18 mouse cellular contexts compared by ENCODE assay signal in genomic region chr10:94811907-94812851, GRCm38 (mm10).
A peak's percentile ranks its signal among the peaks of the same experiment; 100 is the strongest.
DNase-seq lines count a peak whose midpoint lies in the region; ATAC-seq lines count a peak whose summit lies in the region.
"Had no signal": no experiment of that assay in that cellular context is flagged by ENCODE, and none has a peak within 500 bp of the region (broad histone marks: within the 10 kb centered on the region; RNA-seq: fewer than 3 reads in every experiment).

No protein-coding gene starts in this region.

- H3K4me2 ChIP-seq in kidney, embryonic 15.5 days = peak overlapping the region; percentile 20; the same call in 1 of the 2 replicates
- no peak overlapping the region for H3K4me2 ChIP-seq in forebrain, embryonic 16.5 days (ENCODE audit: low read length)
- H3K4me2 ChIP-seq in midbrain, embryonic 12.5 days (replicated peaks) = no peak overlapping the region
- H3K4me2 ChIP-seq: embryonic facial prominence, embryonic 15.5 days; lung, embryonic 14.5 days had no signal

- ATAC-seq in kidney, embryonic 15.5 days (replicated peaks; ENCODE audit: low FRiP score) = peak; percentile 69
- ATAC-seq in forebrain, embryonic 16.5 days = peak; percentile 75
- ATAC-seq in midbrain, embryonic 12.5 days (ENCODE audit: low FRiP score, low read depth) = peak; percentile 59
- ATAC-seq: activated CD4-positive, CD25-positive, alpha-beta regulatory T cell, adult 4 months had no signal

- WGBS in kidney, embryonic 15.5 days = 43% methylated on average over 17 of the region's 17 CpGs
- 47% methylated on average over 17 of the region's 17 CpGs for WGBS in forebrain, embryonic 16.5 days
- WGBS in midbrain, embryonic 12.5 days = 59% methylated on average over 17 of the region's 17 CpGs

- H3K4me3 ChIP-seq in kidney, embryonic 15.5 days (replicated peaks) = no peak overlapping the region
- no peak overlapping the region for H3K4me3 ChIP-seq in forebrain, embryonic 16.5 days (replicated peaks; ENCODE audit: low read length)
- no peak overlapping the region for H3K4me3 ChIP-seq in midbrain, embryonic 12.5 days
- H3K4me3 ChIP-seq: embryonic facial prominence, embryonic 15.5 days; heart, adult 2 months had no signal

- no peak overlapping the region for H3K27ac ChIP-seq in kidney, embryonic 15.5 days
- H3K27ac ChIP-seq in forebrain, embryonic 16.5 days (ENCODE audit: low read length) = peak overlapping the region; percentile 58
- H3K27ac ChIP-seq in midbrain, embryonic 12.5 days (replicated peaks) = peak overlapping the region; percentile 54
- H3K27ac ChIP-seq: embryonic facial prominence, embryonic 15.5 days; heart, adult 2 months had no signal

- DNase-seq in kidney, adult 9 months = no peak
- peak; percentile 70 for DNase-seq in brain, adult 2 months (ENCODE audit: low read depth, low spot score)
- no peak for DNase-seq in cerebellum, postnatal 10 days
- DNase-seq in thymus, postnatal 10 days (ENCODE audit: low spot score in 2 of 2) = no peak
- no peak for DNase-seq in lung, postnatal 36 days
- DNase-seq: cerebellum, postnatal 25 days; heart, adult 2 months; heart, postnatal 14 days; kidney, adult 11 months; liver; lung, embryonic 14.5 days; right cerebral cortex, postnatal 25 days; thymus, postnatal 36 days had no signal

- no peaks in the 10 kb centered on the region for H3K27me3 ChIP-seq in kidney, embryonic 15.5 days
- H3K27me3 ChIP-seq in forebrain, embryonic 16.5 days (replicated peaks; ENCODE audit: control insufficient read depth, insufficient read depth, low read length) = no peaks in the 10 kb centered on the region
- no peaks in the 10 kb centered on the region for H3K27me3 ChIP-seq in midbrain, embryonic 12.5 days
- H3K27me3 ChIP-seq: embryonic facial prominence, embryonic 15.5 days had no signal

- peaks cover 24% of the 10 kb centered on the region; the same call in 1 of the 2 replicates for H3K4me1 ChIP-seq in kidney, embryonic 15.5 days
- H3K4me1 ChIP-seq in forebrain, embryonic 16.5 days (replicated peaks; ENCODE audit: control insufficient read depth, insufficient read depth, low read length) = peaks cover 21% of the 10 kb centered on the region
- H3K4me1 ChIP-seq in midbrain, embryonic 12.5 days = peaks cover 20% of the 10 kb centered on the region
- H3K4me1 ChIP-seq: embryonic facial prominence, embryonic 15.5 days had no signal

- H3K36me3 ChIP-seq in kidney, embryonic 15.5 days = no peaks in the 10 kb centered on the region
- no peaks in the 10 kb centered on the region for H3K36me3 ChIP-seq in forebrain, embryonic 16.5 days (ENCODE audit: control insufficient read depth, insufficient read depth)
- H3K36me3 ChIP-seq in midbrain, embryonic 12.5 days = no peaks in the 10 kb centered on the region
- H3K36me3 ChIP-seq: embryonic facial prominence, embryonic 15.5 days had no signal

- H3K9me3 ChIP-seq in kidney, embryonic 15.5 days (replicated peaks) = no peaks in the 10 kb centered on the region
- no peaks in the 10 kb centered on the region for H3K9me3 ChIP-seq in forebrain, embryonic 16.5 days (ENCODE audit: control insufficient read depth, low read length)
- H3K9me3 ChIP-seq in midbrain, embryonic 12.5 days = no peaks in the 10 kb centered on the region
- H3K9me3 ChIP-seq: embryonic facial prominence, embryonic 15.5 days had no signal

- H3K9ac ChIP-seq in kidney, embryonic 15.5 days = no peak overlapping the region
- H3K9ac ChIP-seq in forebrain, embryonic 16.5 days (replicated peaks; ENCODE audit: low read depth, low read length) = no peak overlapping the region
- H3K9ac ChIP-seq in midbrain, embryonic 12.5 days (replicated peaks) = no peak overlapping the region
- H3K9ac ChIP-seq: embryonic facial prominence, embryonic 15.5 days; lung, embryonic 14.5 days had no signal
